Mouse (Mus musculus): ENCODE data around the gene Evi2b. TPM values are rescaled to one million over a fixed set of nuclear protein-coding genes. Genes with fewer than 3 reads are reported as not detected.
A peak's percentile ranks its signal among the peaks of the same experiment; 100 is the strongest.

Evi2b gene
- polyA plus RNA-seq, 1 experiment from 2014 or later: 8.5 TPM

- no peak overlapping the region for H3K4me3 ChIP-seq (ENCODE audit: low read depth, low read length)
- H3K9me3 ChIP-seq (replicated peaks; ENCODE audit: control insufficient read depth, low read length): no peaks in the 10 kb centered on the region
- 29% methylated on average over 15 of the region's 15 CpGs for WGBS (ENCODE audit: insufficient replicate concordance)
- no peak overlapping the region for H3K4me2 ChIP-seq (ENCODE audit: low read depth, low read length)
- H3K27me3 ChIP-seq (ENCODE audit: control insufficient read depth, insufficient read depth, low read depth, low read length): no peaks in the 10 kb centered on the region
- H3K4me1 ChIP-seq (ENCODE audit: control insufficient read depth, low read depth, low read length): peaks cover 12% of the 10 kb centered on the region
- H3K36me3 ChIP-seq (ENCODE audit: control insufficient read depth, insufficient read depth): no peaks in the 10 kb centered on the region
- ATAC-seq (ENCODE audit: low read depth): no peak
- H3K9ac ChIP-seq (ENCODE audit: low read depth, low read length): no peak overlapping the region
- H3K27ac ChIP-seq (ENCODE audit: low read length): peak overlapping the region; percentile 35
Measured at GRCm38 (mm10) chr11:79527015-79527738, 3.6 kb upstream of the Evi2b start.

- Histone ChIP-seq H3K4me3 (ENCODE audit: low read depth, low read length) (no peak overlapping the region), H3K27ac (ENCODE audit: low read length) (no peak overlapping the region; the same call in 1 of the 2 replicates), H3K36me3 (ENCODE audit: control insufficient read depth, insufficient read depth) (no peaks in the 10 kb centered on the region), H3K27me3 (ENCODE audit: control insufficient read depth, insufficient read depth, low read depth, low read length) (no peaks in the 10 kb centered on the region), H3K9me3 (replicated peaks; ENCODE audit: control insufficient read depth, low read length) (no peaks in the 10 kb centered on the region), H3K9ac (ENCODE audit: low read depth, low read length) (no peak overlapping the region), H3K4me2 (ENCODE audit: low read depth, low read length) (no peak overlapping the region), H3K4me1 (ENCODE audit: control insufficient read depth, low read depth, low read length) (peaks cover 12% of the 10 kb centered on the region)
- ATAC-seq (ENCODE audit: low read depth): no peak
- 76% methylated on average over 3 of the region's 3 CpGs for WGBS (ENCODE audit: insufficient replicate concordance)
Measured at GRCm38 (mm10) chr11:79526549-79526948, 3.0 kb upstream of the Evi2b start.

GRCm38 (mm10) chr11:79524310-79524575, 681 bp upstream of the Evi2b start:
- H3K9ac ChIP-seq (ENCODE audit: low read depth, low read length): no peak overlapping the region
- H3K9me3 ChIP-seq (replicated peaks; ENCODE audit: control insufficient read depth, low read length): no peaks in the 10 kb centered on the region
- no peaks in the 10 kb centered on the region for H3K27me3 ChIP-seq (ENCODE audit: control insufficient read depth, insufficient read depth, low read depth, low read length)
- WGBS (ENCODE audit: insufficient replicate concordance): 53% methylated on average over 1 of the region's 1 CpGs
- H3K36me3 ChIP-seq (ENCODE audit: control insufficient read depth, insufficient read depth): no peaks in the 10 kb centered on the region
- H3K27ac ChIP-seq (ENCODE audit: low read length): peak overlapping the region; percentile 49
- no peak for ATAC-seq (ENCODE audit: low read depth)
- H3K4me2 ChIP-seq (ENCODE audit: low read depth, low read length): 0 out of 2 replicates have a peak overlapping the region, but pooled peaks have one; percentile 31
- peaks cover 14% of the 10 kb centered on the region for H3K4me1 ChIP-seq (ENCODE audit: control insufficient read depth, low read depth, low read length)
- H3K4me3 ChIP-seq (ENCODE audit: low read depth, low read length): no peak overlapping the region

GRCm38 (mm10) chr11:79522944-79523343, 618 bp downstream of the Evi2b start:
- Histone ChIP-seq H3K9me3 (replicated peaks; ENCODE audit: control insufficient read depth, low read length) (no peaks in the 10 kb centered on the region), H3K4me3 (ENCODE audit: low read depth, low read length) (peak overlapping the region; percentile 29), H3K4me2 (ENCODE audit: low read depth, low read length) (no peak overlapping the region), H3K27me3 (ENCODE audit: control insufficient read depth, insufficient read depth, low read depth, low read length) (no peaks in the 10 kb centered on the region), H3K36me3 (ENCODE audit: control insufficient read depth, insufficient read depth) (no peaks in the 10 kb centered on the region), H3K4me1 (ENCODE audit: control insufficient read depth, low read depth, low read length) (peaks cover 14% of the 10 kb centered on the region), H3K9ac (ENCODE audit: low read depth, low read length) (no peak overlapping the region), H3K27ac (ENCODE audit: low read length) (no peak overlapping the region)
- no peak for ATAC-seq (ENCODE audit: low read depth)
- 11% methylated on average over 1 of the region's 1 CpGs for WGBS (ENCODE audit: insufficient replicate concordance)

- Histone ChIP-seq H3K4me2 (ENCODE audit: low read depth, low read length) (no peak overlapping the region), H3K4me1 (ENCODE audit: control insufficient read depth, low read depth, low read length) (peaks cover 7% of the 10 kb centered on the region), H3K27ac (ENCODE audit: low read length) (no peak overlapping the region), H3K9ac (ENCODE audit: low read depth, low read length) (no peak overlapping the region), H3K27me3 (ENCODE audit: control insufficient read depth, insufficient read depth, low read depth, low read length) (no peaks in the 10 kb centered on the region), H3K36me3 (ENCODE audit: control insufficient read depth, insufficient read depth) (no peaks in the 10 kb centered on the region), H3K4me3 (ENCODE audit: low read depth, low read length) (peak overlapping the region; percentile 36), H3K9me3 (replicated peaks; ENCODE audit: control insufficient read depth, low read length) (no peaks in the 10 kb centered on the region)
- no peak for ATAC-seq (ENCODE audit: low read depth)
Measured at GRCm38 (mm10) chr11:79521930-79522329, 1.6 kb downstream of the Evi2b start.

GRCm38 (mm10) chr11:79520772-79521171, 2.8 kb downstream of the Evi2b start:
- Histone ChIP-seq H3K4me1 (ENCODE audit: control insufficient read depth, low read depth, low read length) (peaks cover 6% of the 10 kb centered on the region), H3K9me3 (replicated peaks; ENCODE audit: control insufficient read depth, low read length) (no peaks in the 10 kb centered on the region), H3K4me2 (ENCODE audit: low read depth, low read length) (peak overlapping the region; percentile 28; the same call in 1 of the 2 replicates), H3K27ac (ENCODE audit: low read length) (no peak overlapping the region), H3K9ac (ENCODE audit: low read depth, low read length) (no peak overlapping the region), H3K4me3 (ENCODE audit: low read depth, low read length) (0 out of 2 replicates have a peak overlapping the region, but pooled peaks have one; percentile 3), H3K27me3 (ENCODE audit: control insufficient read depth, insufficient read depth, low read depth, low read length) (no peaks in the 10 kb centered on the region), H3K36me3 (ENCODE audit: control insufficient read depth, insufficient read depth) (no peaks in the 10 kb centered on the region)
- peak; percentile 19; the same call in 1 of the 2 replicates for ATAC-seq (ENCODE audit: low read depth)

- Histone ChIP-seq H3K9ac (ENCODE audit: low read depth, low read length) (no peak overlapping the region), H3K27me3 (ENCODE audit: control insufficient read depth, insufficient read depth, low read depth, low read length) (no peaks in the 10 kb centered on the region), H3K4me3 (ENCODE audit: low read depth, low read length) (no peak overlapping the region), H3K9me3 (replicated peaks; ENCODE audit: control insufficient read depth, low read length) (no peaks in the 10 kb centered on the region), H3K36me3 (ENCODE audit: control insufficient read depth, insufficient read depth) (no peaks in the 10 kb centered on the region), H3K4me1 (ENCODE audit: control insufficient read depth, low read depth, low read length) (peaks cover 6% of the 10 kb centered on the region), H3K27ac (ENCODE audit: low read length) (peak overlapping the region; percentile 13; the same call in 1 of the 2 replicates), H3K4me2 (ENCODE audit: low read depth, low read length) (peak overlapping the region; percentile 3; the same call in 1 of the 2 replicates)
- WGBS (ENCODE audit: insufficient replicate concordance): 15% methylated on average over 1 of the region's 1 CpGs
- peak; percentile 39; the same call in 1 of the 2 replicates for ATAC-seq (ENCODE audit: low read depth)
Measured at GRCm38 (mm10) chr11:79519878-79520291, 3.7 kb downstream of the Evi2b start.

GRCm38 (mm10) chr11:79519299-79519698, 4.3 kb downstream of the Evi2b start:
- H3K9ac ChIP-seq (ENCODE audit: low read depth, low read length): no peak overlapping the region
- no peaks in the 10 kb centered on the region for H3K9me3 ChIP-seq (replicated peaks; ENCODE audit: control insufficient read depth, low read length)
- 49% methylated on average over 6 of the region's 6 CpGs for WGBS (ENCODE audit: insufficient replicate concordance)
- H3K4me3 ChIP-seq (ENCODE audit: low read depth, low read length): no peak overlapping the region
- H3K4me2 ChIP-seq (ENCODE audit: low read depth, low read length): no peak overlapping the region
- H3K4me1 ChIP-seq (ENCODE audit: control insufficient read depth, low read depth, low read length): peaks cover 6% of the 10 kb centered on the region
- H3K27ac ChIP-seq (ENCODE audit: low read length): no peak overlapping the region
- H3K36me3 ChIP-seq (ENCODE audit: control insufficient read depth, insufficient read depth): no peaks in the 10 kb centered on the region
- H3K27me3 ChIP-seq (ENCODE audit: control insufficient read depth, insufficient read depth, low read depth, low read length): no peaks in the 10 kb centered on the region
- no peak for ATAC-seq (ENCODE audit: low read depth)

- Histone ChIP-seq H3K9ac (ENCODE audit: low read depth, low read length) (no peak overlapping the region), H3K27ac (ENCODE audit: low read length) (no peak overlapping the region), H3K9me3 (replicated peaks; ENCODE audit: control insufficient read depth, low read length) (no peaks in the 10 kb centered on the region), H3K36me3 (ENCODE audit: control insufficient read depth, insufficient read depth) (no peaks in the 10 kb centered on the region), H3K4me1 (ENCODE audit: control insufficient read depth, low read depth, low read length) (peaks cover 2% of the 10 kb centered on the region), H3K4me2 (ENCODE audit: low read depth, low read length) (no peak overlapping the region), H3K27me3 (ENCODE audit: control insufficient read depth, insufficient read depth, low read depth, low read length) (no peaks in the 10 kb centered on the region), H3K4me3 (ENCODE audit: low read depth, low read length) (no peak overlapping the region)
- 84% methylated on average over 2 of the region's 2 CpGs for WGBS (ENCODE audit: insufficient replicate concordance)
- ATAC-seq (ENCODE audit: low read depth): no peak
Measured at GRCm38 (mm10) chr11:79515798-79516197, 7.8 kb downstream of the Evi2b start.

Data from liver, embryonic 16.5 days (tissue).